Mouse (Mus musculus): Measurements from ENCODE around the gene Gm17026. TPM values are rescaled to one million over a fixed set of nuclear protein-coding genes. Genes with fewer than 3 reads are reported as not detected.
"Not testable (repeated sequence)": the region's sequence is repeated elsewhere in the genome, so short reads cannot be mapped to it uniquely, and the experiment has no call there.

The Gm17026 gene
- polyA plus RNA-seq (2015; fragmentation: Nextera tagmentation; extraction: Ambion mirVana), result not detected in 2 replicates

- not testable (repeated sequence) for H3K36me3 ChIP-seq; H3K9ac ChIP-seq (replicated peaks); ATAC-seq (ENCODE audit: low FRiP score); H3K4me1 ChIP-seq; H3K27ac ChIP-seq (replicated peaks); H3K27me3 ChIP-seq (replicated peaks); H3K9me3 ChIP-seq (replicated peaks); H3K4me2 ChIP-seq; H3K4me3 ChIP-seq (replicated peaks)
- no CpG with 5 or more reads among the region's 3 CpGs for WGBS
These were observed at the start of gene Gm17026 for GRCm38 (mm10) chr14:42259948-42260347. Gm17026 (minus strand) TSS chr14:42260048.

DNA sequence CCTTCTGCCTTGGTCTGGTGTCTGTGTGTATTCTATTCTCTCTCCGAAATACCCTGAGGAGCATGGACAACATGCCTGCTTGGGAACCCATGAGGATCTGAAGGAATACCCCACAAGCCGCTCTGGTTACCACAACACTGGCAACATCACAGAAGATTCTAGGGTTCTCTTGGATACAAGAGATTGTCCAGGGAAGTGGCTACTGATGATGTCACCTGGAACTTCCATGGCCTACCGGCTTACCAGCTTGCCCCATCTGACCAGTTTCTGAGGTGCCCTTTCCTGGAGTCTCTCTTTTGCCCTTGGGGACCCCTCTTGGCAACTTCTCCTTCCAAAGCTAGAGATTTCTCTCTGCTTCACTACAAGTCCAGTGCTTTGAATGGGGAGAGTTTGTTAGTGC lies 37.4 kb upstream of the Gm17026 start, which contains the start of gene Gm9611:
Gm9611 (minus strand) TSS at position 101 of the 400 bp plus-strand sequence.
- not testable (repeated sequence) for H3K27ac ChIP-seq (replicated peaks); H3K4me1 ChIP-seq; H3K27me3 ChIP-seq (replicated peaks); H3K4me2 ChIP-seq; ATAC-seq (ENCODE audit: low FRiP score); H3K9ac ChIP-seq (replicated peaks); H3K36me3 ChIP-seq; H3K4me3 ChIP-seq (replicated peaks); H3K9me3 ChIP-seq (replicated peaks)
- 60% methylated on average over 1 of the region's 3 CpGs for WGBS

- not testable (repeated sequence) for H3K27ac ChIP-seq (replicated peaks); H3K4me2 ChIP-seq; H3K4me1 ChIP-seq; H3K27me3 ChIP-seq (replicated peaks); H3K36me3 ChIP-seq; H3K4me3 ChIP-seq (replicated peaks); ATAC-seq (ENCODE audit: low FRiP score); H3K9me3 ChIP-seq (replicated peaks); H3K9ac ChIP-seq (replicated peaks)
- WGBS, result 76% methylated on average over 8 of the region's 10 CpGs
These were observed 42.9 kb downstream of the Gm17026 start for GRCm38 (mm10) chr14:42216766-42217537.

Small RNA genes within 50 kb of the gene (microRNA-seq; reads per million reads assigned to microRNA genes)
- gene Gm25208 (not detected), gene Gm25892 (not detected)

Other genes with a start within 250 kb of the Gm17026 start
- gene Gm7951, start 142.7 kb downstream of the Gm17026 start, polyA plus RNA-seq (2015; fragmentation: Nextera tagmentation; extraction: Ambion mirVana), result not detected in 2 replicates
- not detected in 2 replicates for gene Gm17027, start 97.4 kb downstream of the Gm17026 start, polyA plus RNA-seq (2015; fragmentation: Nextera tagmentation; extraction: Ambion mirVana)
- gene Gm3573, start 69.3 kb downstream of the Gm17026 start, polyA plus RNA-seq (2015; fragmentation: Nextera tagmentation; extraction: Ambion mirVana), result not detected in 2 replicates
- not detected in 2 replicates for gene Gm9611, start 37.3 kb upstream of the Gm17026 start, polyA plus RNA-seq (2015; fragmentation: Nextera tagmentation; extraction: Ambion mirVana)
- not detected in 2 replicates for gene Gm7995, start 50.2 kb upstream of the Gm17026 start, polyA plus RNA-seq (2015; fragmentation: Nextera tagmentation; extraction: Ambion mirVana)
- gene Gm8005, start 179.6 kb upstream of the Gm17026 start, polyA plus RNA-seq (2015; fragmentation: Nextera tagmentation; extraction: Ambion mirVana), result not detected in 2 replicates
- not detected in 2 replicates for gene Gm8011, start 203.8 kb upstream of the Gm17026 start, polyA plus RNA-seq (2015; fragmentation: Nextera tagmentation; extraction: Ambion mirVana)
- gene Gm8020, start 242.3 kb upstream of the Gm17026 start, polyA plus RNA-seq (2015; fragmentation: Nextera tagmentation; extraction: Ambion mirVana), result not detected in 2 replicates

All from neural tube, embryonic 15.5 days (tissue).